Mouse (Mus musculus): ENCODE measurements around the gene Elmo1. TPM values are rescaled to one million over a fixed set of nuclear protein-coding genes. Genes with fewer than 3 reads are reported as not detected.

Elmo1 gene
- polyA plus RNA-seq, 1 experiment, result 0.40 TPM

DNA sequence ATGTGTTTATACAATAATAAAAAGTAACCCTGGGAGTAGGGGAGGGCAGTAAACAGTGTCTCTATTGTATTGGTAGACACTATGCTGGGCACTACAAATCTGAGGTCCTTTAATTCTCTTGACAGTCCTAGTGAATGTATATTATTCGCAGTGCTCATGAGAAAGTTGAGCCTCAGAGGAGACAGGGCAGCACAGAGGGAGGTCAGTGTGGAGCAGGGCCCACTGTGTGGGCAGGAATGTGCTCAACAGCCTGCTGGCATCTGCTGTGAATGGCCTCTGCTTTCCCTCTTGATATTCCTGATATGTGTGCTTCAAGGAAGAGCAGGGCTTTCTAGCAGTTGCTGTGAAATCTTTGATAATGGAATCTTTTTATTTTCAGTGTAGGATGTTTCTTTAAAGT, 52.2 kb downstream of the Elmo1 start:
- no peaks in the 10 kb centered on the region for H3K36me3 ChIP-seq (ENCODE audit: control insufficient read depth, insufficient read depth)
- no peak overlapping the region for H3K4me3 ChIP-seq
- no peaks in the 10 kb centered on the region for H3K27me3 ChIP-seq (ENCODE audit: control insufficient read depth, insufficient read depth, insufficient read length)
- H3ac ChIP-seq (ENCODE audit: control insufficient read depth, insufficient read length), result no peak overlapping the region
- H3K79me2 ChIP-seq (ENCODE audit: control insufficient read depth, insufficient read depth), result no peaks in the 10 kb centered on the region
- TF ChIP-seq E2F4 (IDR thresholded peaks at IDR 0.05; ENCODE audit: insufficient read depth) (no peak), POLR2A (IDR thresholded peaks at IDR 0.05; ENCODE audit: insufficient read length, low read depth) (no peak), MAX (IDR thresholded peaks at IDR 0.05; ENCODE audit: low read depth) (no peak), TCF3 (IDR thresholded peaks at IDR 0.05; ENCODE audit: insufficient read length, low read depth) (no peak), USF1 (IDR thresholded peaks at IDR 0.05; ENCODE audit: low read depth) (no peak), SRF (IDR thresholded peaks at IDR 0.05; ENCODE audit: control insufficient read depth, insufficient read length, low read depth) (no peak), CEBPB (IDR thresholded peaks at IDR 0.05; ENCODE audit: insufficient read depth, poor library complexity, severe bottlenecking) (no peak), POLR2AphosphoS2 (IDR thresholded peaks at IDR 0.05; ENCODE audit: insufficient read length, low read depth) (no peak), MYOG (IDR thresholded peaks at IDR 0.05; ENCODE audit: control insufficient read depth in 1 of 3, insufficient read depth in 1 of 3, insufficient read length in 2 of 3, low read depth in 2 of 3) (no peak), TCF12 (IDR thresholded peaks at IDR 0.05; ENCODE audit: insufficient read depth, poor library complexity, severe bottlenecking) (no peak), MYOD1 (IDR thresholded peaks at IDR 0.05; ENCODE audit: control insufficient read depth in 1 of 3, insufficient read length in 2 of 3, low read depth in 2 of 3) (no peak), REST (IDR thresholded peaks at IDR 0.05; ENCODE audit: insufficient read depth, insufficient read length) (no peak)
- no peak overlapping the region for H3K4me2 ChIP-seq (ENCODE audit: low read depth)

DNA sequence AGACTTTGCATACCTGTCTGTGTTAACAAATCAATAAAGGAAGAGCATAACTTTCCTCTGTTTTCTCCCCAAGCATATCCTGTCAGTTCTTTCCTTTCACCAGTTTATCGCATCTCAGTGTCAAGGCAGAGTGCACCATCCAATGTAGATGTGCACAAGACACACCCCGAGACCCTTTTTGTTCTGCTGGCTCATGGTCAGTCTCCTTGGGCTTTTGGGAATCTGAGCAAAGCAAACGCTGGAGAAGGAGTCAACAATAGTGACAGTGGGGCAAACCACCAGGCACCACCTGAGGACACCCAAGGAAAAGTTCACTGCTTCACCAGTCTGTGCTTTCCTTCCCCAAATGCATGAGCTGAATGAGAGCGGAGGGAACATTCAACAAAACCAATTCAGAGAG, 56.5 kb downstream of the Elmo1 start:
- H3K36me3 ChIP-seq (ENCODE audit: control insufficient read depth, insufficient read depth), result no peaks in the 10 kb centered on the region
- H3K27me3 ChIP-seq (ENCODE audit: control insufficient read depth, insufficient read depth, insufficient read length), result no peaks in the 10 kb centered on the region
- H3K4me2 ChIP-seq (ENCODE audit: low read depth), result no peak overlapping the region
- no peak for TF ChIP-seq REST (IDR thresholded peaks at IDR 0.05; ENCODE audit: insufficient read depth, insufficient read length)
- TF ChIP-seq USF1 (IDR thresholded peaks at IDR 0.05; ENCODE audit: low read depth), result no peak
- TF ChIP-seq TCF3 (IDR thresholded peaks at IDR 0.05; ENCODE audit: insufficient read length, low read depth), result no peak
- no peak for TF ChIP-seq SRF (IDR thresholded peaks at IDR 0.05; ENCODE audit: control insufficient read depth, insufficient read length, low read depth)
- no peak for TF ChIP-seq MAX (IDR thresholded peaks at IDR 0.05; ENCODE audit: low read depth)
- no peak for TF ChIP-seq POLR2A (IDR thresholded peaks at IDR 0.05; ENCODE audit: insufficient read length, low read depth)
- no peak for TF ChIP-seq E2F4 (IDR thresholded peaks at IDR 0.05; ENCODE audit: insufficient read depth)
- no peak for TF ChIP-seq MYOG (IDR thresholded peaks at IDR 0.05; ENCODE audit: control insufficient read depth in 1 of 3, insufficient read depth in 1 of 3, insufficient read length in 2 of 3, low read depth in 2 of 3)
- no peak for TF ChIP-seq TCF12 (IDR thresholded peaks at IDR 0.05; ENCODE audit: insufficient read depth, poor library complexity, severe bottlenecking)
- TF ChIP-seq POLR2AphosphoS2 (IDR thresholded peaks at IDR 0.05; ENCODE audit: insufficient read length, low read depth), result no peak
- TF ChIP-seq MYOD1 (IDR thresholded peaks at IDR 0.05; ENCODE audit: control insufficient read depth in 1 of 3, insufficient read length in 2 of 3, low read depth in 2 of 3), result no peak
- no peak for TF ChIP-seq CEBPB (IDR thresholded peaks at IDR 0.05; ENCODE audit: insufficient read depth, poor library complexity, severe bottlenecking)
- H3K4me3 ChIP-seq, result no peak overlapping the region
- no peaks in the 10 kb centered on the region for H3K79me2 ChIP-seq (ENCODE audit: control insufficient read depth, insufficient read depth)
- no peak overlapping the region for H3ac ChIP-seq (ENCODE audit: control insufficient read depth, insufficient read length)

DNA sequence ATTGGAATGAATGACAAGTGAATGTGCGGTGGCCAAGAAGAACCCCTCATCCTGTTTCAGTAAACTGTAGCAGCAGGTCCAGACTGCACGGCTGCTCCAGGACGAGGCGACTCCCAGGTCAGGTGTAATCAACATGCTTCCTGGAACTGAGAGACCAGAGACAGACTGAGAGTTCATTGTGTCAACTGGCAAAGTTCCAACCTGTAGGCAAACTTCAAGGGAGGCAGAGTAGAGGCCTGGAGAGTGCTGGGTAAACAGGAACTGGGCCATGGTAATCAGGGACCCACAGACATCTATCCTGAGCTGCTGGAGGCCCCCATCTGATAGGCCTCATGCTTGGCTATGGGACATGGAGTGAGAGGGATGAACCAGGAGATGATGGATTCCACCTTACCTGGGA, 57.3 kb downstream of the Elmo1 start:
- H3K79me2 ChIP-seq (ENCODE audit: control insufficient read depth, insufficient read depth), result no peaks in the 10 kb centered on the region
- no peak overlapping the region for H3K4me3 ChIP-seq
- no peaks in the 10 kb centered on the region for H3K27me3 ChIP-seq (ENCODE audit: control insufficient read depth, insufficient read depth, insufficient read length)
- no peak overlapping the region for H3ac ChIP-seq (ENCODE audit: control insufficient read depth, insufficient read length)
- H3K4me2 ChIP-seq (ENCODE audit: low read depth), result no peak overlapping the region
- no peaks in the 10 kb centered on the region for H3K36me3 ChIP-seq (ENCODE audit: control insufficient read depth, insufficient read depth)
- no peak for TF ChIP-seq MYOG (IDR thresholded peaks at IDR 0.05; ENCODE audit: control insufficient read depth in 1 of 3, insufficient read depth in 1 of 3, insufficient read length in 2 of 3, low read depth in 2 of 3)
- no peak for TF ChIP-seq MAX (IDR thresholded peaks at IDR 0.05; ENCODE audit: low read depth)
- TF ChIP-seq TCF12 (IDR thresholded peaks at IDR 0.05; ENCODE audit: insufficient read depth, poor library complexity, severe bottlenecking), result no peak
- TF ChIP-seq TCF3 (IDR thresholded peaks at IDR 0.05; ENCODE audit: insufficient read length, low read depth), result no peak
- no peak for TF ChIP-seq REST (IDR thresholded peaks at IDR 0.05; ENCODE audit: insufficient read depth, insufficient read length)
- no peak for TF ChIP-seq POLR2A (IDR thresholded peaks at IDR 0.05; ENCODE audit: insufficient read length, low read depth)
- TF ChIP-seq POLR2AphosphoS2 (IDR thresholded peaks at IDR 0.05; ENCODE audit: insufficient read length, low read depth), result no peak
- TF ChIP-seq USF1 (IDR thresholded peaks at IDR 0.05; ENCODE audit: low read depth), result no peak
- no peak for TF ChIP-seq E2F4 (IDR thresholded peaks at IDR 0.05; ENCODE audit: insufficient read depth)
- TF ChIP-seq CEBPB (IDR thresholded peaks at IDR 0.05; ENCODE audit: insufficient read depth, poor library complexity, severe bottlenecking), result no peak
- no peak for TF ChIP-seq MYOD1 (IDR thresholded peaks at IDR 0.05; ENCODE audit: control insufficient read depth in 1 of 3, insufficient read length in 2 of 3, low read depth in 2 of 3)
- TF ChIP-seq SRF (IDR thresholded peaks at IDR 0.05; ENCODE audit: control insufficient read depth, insufficient read length, low read depth), result no peak

DNA sequence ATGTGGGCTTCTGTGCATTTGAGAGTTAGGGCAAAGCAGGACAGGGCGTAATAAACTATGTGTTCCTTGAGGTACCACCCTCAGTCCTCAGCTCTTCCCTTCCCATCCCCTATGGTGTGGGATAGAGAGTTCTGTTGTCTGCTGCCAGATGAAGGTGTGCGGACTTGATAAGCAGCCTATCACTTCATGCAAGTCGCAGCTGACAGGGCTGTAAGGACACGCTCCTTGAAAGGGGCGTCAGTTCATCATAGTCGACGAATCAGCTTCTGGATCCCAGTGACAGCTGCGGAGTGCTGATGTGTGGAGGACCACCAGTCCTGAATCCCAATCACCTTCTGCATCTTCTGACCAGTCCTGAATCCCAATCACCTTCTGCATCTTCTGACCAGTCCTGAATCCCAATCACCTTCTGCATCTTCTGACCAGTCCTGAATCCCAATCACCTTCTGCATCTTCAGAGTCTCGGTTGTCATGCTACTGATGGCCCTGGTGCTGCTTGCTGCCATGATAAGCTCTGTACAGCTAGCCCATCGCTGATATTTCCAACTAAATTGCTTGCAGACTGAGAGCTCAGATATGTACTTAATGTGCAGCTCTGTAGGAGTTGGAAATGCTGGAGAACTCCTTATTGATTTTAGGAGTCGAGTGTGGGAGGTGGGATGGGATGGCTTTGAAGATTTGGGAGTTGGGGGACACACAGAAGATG, 59.9 kb downstream of the Elmo1 start:
- Histone ChIP-seq H3K36me3 (ENCODE audit: control insufficient read depth, insufficient read depth) (no peaks in the 10 kb centered on the region), H3K79me2 (ENCODE audit: control insufficient read depth, insufficient read depth) (no peaks in the 10 kb centered on the region), H3ac (ENCODE audit: control insufficient read depth, insufficient read length) (no peak overlapping the region), H3K4me2 (ENCODE audit: low read depth) (no peak overlapping the region), H3K4me3 (no peak overlapping the region), H3K27me3 (ENCODE audit: control insufficient read depth, insufficient read depth, insufficient read length) (no peaks in the 10 kb centered on the region)
- TF ChIP-seq TCF12 (IDR thresholded peaks at IDR 0.05; ENCODE audit: insufficient read depth, poor library complexity, severe bottlenecking) (no peak), USF1 (IDR thresholded peaks at IDR 0.05; ENCODE audit: low read depth) (no peak), POLR2AphosphoS2 (IDR thresholded peaks at IDR 0.05; ENCODE audit: insufficient read length, low read depth) (no peak), MAX (IDR thresholded peaks at IDR 0.05; ENCODE audit: low read depth) (no peak), SRF (IDR thresholded peaks at IDR 0.05; ENCODE audit: control insufficient read depth, insufficient read length, low read depth) (no peak), CEBPB (IDR thresholded peaks at IDR 0.05; ENCODE audit: insufficient read depth, poor library complexity, severe bottlenecking) (no peak), E2F4 (IDR thresholded peaks at IDR 0.05; ENCODE audit: insufficient read depth) (no peak), REST (IDR thresholded peaks at IDR 0.05; ENCODE audit: insufficient read depth, insufficient read length) (no peak), MYOD1 (IDR thresholded peaks at IDR 0.05; ENCODE audit: control insufficient read depth in 1 of 3, insufficient read length in 2 of 3, low read depth in 2 of 3) (no peak), MYOG (IDR thresholded peaks at IDR 0.05; ENCODE audit: control insufficient read depth in 1 of 3, insufficient read depth in 1 of 3, insufficient read length in 2 of 3, low read depth in 2 of 3) (no peak), POLR2A (IDR thresholded peaks at IDR 0.05; ENCODE audit: insufficient read length, low read depth) (no peak), TCF3 (IDR thresholded peaks at IDR 0.05; ENCODE audit: insufficient read length, low read depth) (no peak)
